Mouse (Mus musculus) CH12.LX (cell line): ENCODE measurements around the gene Tmem147.

Experiments used
- CTCF ChIP-seq, 2 experiments: IDR thresholded peaks in 1 of 2; conservative IDR thresholded peaks in 1 of 2; 2 replicates each; pipeline ENCODE4 v1.5.1; 2011 to 2012; ENCODE audit warnings: low read depth in 2 of 2, low read length in 2 of 2, improper control_type of control experiment in 1 of 2, inconsistent platforms in 1 of 2, mild to moderate bottlenecking in 1 of 2, moderate library complexity in 1 of 2
- GABPA ChIP-seq: IDR thresholded peaks from 2 replicates; pipeline ENCODE4 v1.6.1; 2012; ENCODE audit warnings: low read depth, low read length, improper control_type of control experiment, inconsistent platforms; ENCODE audit not compliant: insufficient replicate concordance
- HCFC1 ChIP-seq: IDR thresholded peaks from 2 replicates; pipeline ENCODE4 v1.6.1; 2012; ENCODE audit warnings: low read depth, mild to moderate bottlenecking, inconsistent platforms, low read length, improper control_type of control experiment
- MAFK ChIP-seq: IDR thresholded peaks from 2 replicates; pipeline ENCODE4 v1.6.1; 2011; ENCODE audit warnings: low read length, improper control_type of control experiment; ENCODE audit not compliant: insufficient replicate concordance
- POLR2A ChIP-seq: IDR thresholded peaks from 2 replicates; pipeline ENCODE4 v1.6.1; 2011; ENCODE audit warnings: low read depth, mild to moderate bottlenecking, improper control_type of control experiment, low read length
- SMC3 ChIP-seq: IDR thresholded peaks from 2 replicates; pipeline ENCODE4 v1.6.1; 2011; ENCODE audit warnings: low read depth, low read length, improper control_type of control experiment
- TCF12 ChIP-seq: IDR thresholded peaks from 2 replicates; pipeline ENCODE4 v1.6.1; 2014; ENCODE audit warnings: low read depth, mild to moderate bottlenecking, inconsistent platforms, low read length, improper control_type of control experiment
- USF1 ChIP-seq: IDR thresholded peaks from 2 replicates; pipeline ENCODE4 v1.6.1; 2014; ENCODE audit warnings: low read depth, mild to moderate bottlenecking, inconsistent platforms, low read length, improper control_type of control experiment
- ZC3H11A ChIP-seq: IDR thresholded peaks from 2 replicates; pipeline ENCODE4 v1.6.1; 2012; ENCODE audit warnings: low read depth, mild to moderate bottlenecking, inconsistent platforms, low read length, improper control_type of control experiment

- no peak for TF ChIP-seq TCF12
- TF ChIP-seq POLR2A: no peak
- no peak for TF ChIP-seq SMC3
- TF ChIP-seq MAFK: no peak
- no peak for TF ChIP-seq CTCF (conservative IDR thresholded peaks at IDR 0.05 in 1 of 2, IDR thresholded peaks at IDR 0.05 in 1 of 2; ENCODE audit: low read depth in 2 of 2, low read length in 2 of 2)
- no peak for TF ChIP-seq USF1
- no peak for TF ChIP-seq HCFC1
- TF ChIP-seq ZC3H11A: no peak
- TF ChIP-seq GABPA: no peak
These were observed 20.7 kb upstream of the Tmem147 start for GRCm38 (mm10) chr7:30749824-30750606.
